Mouse (Mus musculus): ENCODE measurements at regions not wholly inside any gene's neighbourhood (a gene's known extent, or its start where the extent isn't known, plus 50 kb on each side); places are given as distances from the start of the nearest gene placed in this dataset.

DNA sequence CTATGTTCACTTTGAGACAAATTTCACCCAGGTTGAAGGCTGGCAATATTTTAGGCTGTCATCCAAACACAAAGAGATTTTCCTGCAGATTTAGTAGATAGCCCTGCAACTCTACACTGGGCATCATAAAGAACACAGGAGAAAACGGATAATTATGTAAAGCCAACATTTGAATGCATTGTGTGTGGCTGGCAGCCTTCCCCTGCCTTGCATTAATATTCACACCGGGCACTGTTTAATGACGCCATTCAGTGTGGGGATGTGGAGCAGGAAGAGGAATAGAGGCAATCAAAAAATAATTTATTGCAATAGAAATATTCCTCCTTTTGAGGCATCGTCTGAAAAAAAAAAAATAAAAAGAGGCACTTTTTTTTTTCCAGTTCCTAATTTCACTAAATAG lies 105.7 kb downstream of the Samd5 start:
- ATAC-seq (replicated peaks; ENCODE audit: poor library complexity): no peak

DNA sequence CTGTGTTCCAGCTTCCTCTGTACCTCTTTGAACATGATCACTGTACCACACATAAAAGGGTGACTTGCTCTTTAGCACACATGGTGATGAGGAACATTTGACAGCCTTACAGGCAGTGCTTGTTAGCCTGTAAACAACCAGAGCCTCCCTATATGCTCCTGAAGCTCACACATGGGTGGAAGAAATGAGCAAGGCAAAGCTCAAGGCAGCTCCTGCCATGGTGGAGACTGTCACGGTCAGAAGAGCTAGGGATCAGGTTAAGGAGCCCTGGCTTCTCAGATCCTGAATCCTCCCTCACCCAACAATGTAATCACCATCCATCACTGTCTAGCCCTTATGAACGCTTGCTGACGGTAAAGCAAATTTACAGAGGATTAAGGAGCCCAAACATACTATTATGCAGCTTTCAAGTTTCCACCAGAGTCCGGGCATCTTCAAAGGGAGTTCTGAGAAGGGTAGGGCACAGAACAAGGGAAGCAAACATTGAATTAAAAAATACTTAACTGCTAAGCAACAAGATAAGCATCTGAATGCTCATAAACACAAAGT lies 117.4 kb downstream of the Samd5 start:
- ATAC-seq (replicated peaks; ENCODE audit: poor library complexity): no peak

DNA sequence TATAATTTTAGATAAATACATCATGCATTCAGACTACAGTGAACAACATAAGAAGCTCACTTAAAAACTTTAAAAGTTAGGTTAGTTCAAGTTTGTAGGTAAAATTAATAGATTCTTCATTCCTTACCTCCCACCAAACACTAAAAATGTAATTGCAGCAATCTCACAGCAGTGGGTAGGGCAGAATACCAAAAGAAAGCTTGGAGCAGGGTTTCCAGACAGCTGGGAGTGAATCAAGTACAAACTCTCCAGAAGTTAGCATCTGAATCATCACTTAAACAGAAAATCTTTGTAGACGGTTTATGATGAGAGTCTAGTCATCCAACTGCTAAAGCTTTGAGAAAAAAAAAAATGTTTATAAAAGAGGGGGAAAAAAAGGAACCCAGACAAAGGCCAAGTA lies 117.9 kb downstream of the Samd5 start:
- no peak for ATAC-seq (replicated peaks; ENCODE audit: poor library complexity)

DNA sequence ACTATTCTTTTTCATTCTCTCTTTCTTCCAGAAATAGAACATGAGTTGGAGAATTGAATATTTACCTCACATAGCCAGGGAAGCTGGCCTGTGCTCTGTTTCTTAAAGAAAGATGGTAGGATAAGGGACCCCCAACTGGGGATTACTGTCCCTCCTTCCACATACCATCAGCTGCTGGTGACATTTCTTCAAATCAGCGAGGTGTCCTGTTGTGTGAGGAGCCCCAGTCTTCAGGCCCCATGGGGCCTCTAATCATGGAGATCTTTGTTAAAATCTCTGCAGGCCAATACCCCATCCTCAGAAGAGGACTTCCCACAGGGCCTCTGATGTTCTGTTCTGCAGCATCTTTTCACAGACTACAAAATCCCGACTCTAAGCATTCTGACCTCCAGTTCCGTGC lies 121.1 kb downstream of the Samd5 start:
- no peak for ATAC-seq (replicated peaks; ENCODE audit: poor library complexity)

DNA sequence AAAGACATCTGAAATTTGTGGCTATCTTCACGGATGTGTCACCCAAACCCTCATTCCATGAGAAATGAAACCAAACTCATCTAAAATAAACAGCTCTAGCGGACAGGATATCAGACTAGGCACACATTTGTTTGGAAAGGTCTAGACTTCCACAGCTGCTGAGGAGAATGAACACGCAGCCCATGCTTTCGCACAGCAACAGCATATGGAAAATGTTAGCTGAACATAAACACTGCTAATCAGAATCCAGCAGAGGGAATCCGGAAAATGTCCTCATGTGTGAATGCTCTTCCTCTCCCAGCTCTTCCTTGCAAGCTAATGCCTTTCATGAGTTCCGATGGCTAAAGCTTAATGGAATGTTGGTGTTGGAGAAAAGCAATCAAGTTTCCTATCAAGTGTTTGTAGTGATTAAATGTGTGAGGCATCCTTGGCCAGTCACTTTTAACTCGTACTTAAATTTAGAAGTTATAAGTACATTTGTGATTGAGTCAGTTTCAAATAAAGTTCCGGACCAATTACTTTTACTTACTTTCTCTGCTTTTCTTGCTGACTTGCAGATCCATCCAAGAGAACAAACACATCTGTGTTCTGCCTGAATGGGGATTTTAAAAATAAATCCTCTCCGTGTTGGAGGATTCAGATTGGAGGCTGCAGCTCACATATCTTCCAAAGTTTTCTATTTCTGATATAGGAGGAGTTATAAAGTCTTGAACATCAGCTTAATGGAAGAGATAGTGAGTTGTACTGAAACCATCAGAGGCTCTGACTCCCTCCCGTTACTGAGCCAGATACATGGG lies 124.9 kb downstream of the Samd5 start:
- ATAC-seq (replicated peaks; ENCODE audit: poor library complexity): no peak

DNA sequence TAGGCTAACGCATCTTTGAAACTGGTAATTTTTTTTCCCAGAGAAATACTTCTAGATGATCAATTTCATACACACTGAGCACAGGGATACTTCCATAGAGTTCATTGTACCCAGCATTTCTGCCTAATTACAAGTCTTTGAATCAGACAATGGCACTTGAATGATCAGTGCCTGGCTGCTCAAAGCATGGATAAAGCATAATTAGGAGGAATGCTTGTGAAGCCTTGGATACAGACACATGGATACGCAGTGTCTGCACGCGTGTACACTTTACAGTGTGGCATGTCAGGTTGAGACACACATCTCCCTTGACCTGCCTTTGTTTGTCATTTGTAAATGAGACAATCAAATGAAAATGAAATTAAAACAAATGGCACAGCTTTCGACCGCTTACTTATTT lies 129.2 kb downstream of the Samd5 start:
- ATAC-seq (replicated peaks; ENCODE audit: poor library complexity): no peak

DNA sequence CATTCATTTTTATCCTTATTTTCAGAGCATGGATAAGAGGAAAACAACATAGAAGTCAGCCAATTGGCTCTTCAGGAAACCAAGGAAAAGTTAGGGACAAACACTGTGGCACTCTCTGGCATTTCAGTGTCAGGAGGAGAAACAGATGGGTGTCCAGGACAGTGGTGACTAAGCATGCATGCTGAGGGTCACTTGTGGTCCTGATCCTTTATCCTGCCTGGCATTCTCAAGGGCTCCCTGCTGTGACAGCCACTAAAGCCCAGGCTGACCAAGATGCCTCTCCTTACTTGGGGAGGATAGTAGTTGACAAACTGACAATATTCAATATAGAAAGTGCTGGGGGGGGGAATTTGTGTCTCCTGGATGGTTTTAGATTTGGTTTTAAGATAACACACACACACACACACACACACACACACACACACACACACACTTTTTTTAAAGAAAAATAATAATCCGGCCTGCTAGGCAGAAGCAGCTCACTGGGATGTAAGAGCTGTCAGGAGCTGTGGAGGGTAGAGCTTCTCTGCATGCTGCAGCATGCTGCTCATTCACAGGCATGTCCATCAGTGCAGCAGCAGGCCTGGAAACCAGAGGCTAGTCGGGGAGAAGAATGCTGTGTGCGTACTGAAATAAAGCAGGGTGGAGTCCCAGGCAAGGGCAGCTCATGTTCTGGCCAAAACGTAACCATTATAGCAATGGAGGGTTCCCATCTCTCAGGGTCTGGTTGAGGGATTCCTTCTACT lies 130.8 kb downstream of the Samd5 start:
- ATAC-seq (replicated peaks; ENCODE audit: poor library complexity): no peak

DNA sequence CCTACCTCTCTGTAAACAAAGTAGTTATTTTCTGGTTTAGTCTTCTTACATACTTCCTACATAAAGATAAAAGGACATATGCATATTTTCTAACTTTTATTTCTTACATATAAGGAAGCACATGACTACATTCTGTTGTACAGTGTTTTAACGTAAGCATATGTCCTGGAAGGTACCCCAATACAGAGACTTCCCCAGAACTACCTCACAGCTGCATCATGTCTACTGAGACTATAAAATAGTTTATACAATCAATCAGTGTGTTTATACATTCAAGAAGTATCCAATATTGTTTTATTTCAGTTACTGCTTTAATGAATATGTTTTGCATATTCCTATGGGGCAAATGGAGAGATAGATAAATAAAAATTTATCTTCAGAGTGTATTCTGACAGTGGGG lies 133.4 kb downstream of the Samd5 start:
- ATAC-seq (replicated peaks; ENCODE audit: poor library complexity): no peak

DNA sequence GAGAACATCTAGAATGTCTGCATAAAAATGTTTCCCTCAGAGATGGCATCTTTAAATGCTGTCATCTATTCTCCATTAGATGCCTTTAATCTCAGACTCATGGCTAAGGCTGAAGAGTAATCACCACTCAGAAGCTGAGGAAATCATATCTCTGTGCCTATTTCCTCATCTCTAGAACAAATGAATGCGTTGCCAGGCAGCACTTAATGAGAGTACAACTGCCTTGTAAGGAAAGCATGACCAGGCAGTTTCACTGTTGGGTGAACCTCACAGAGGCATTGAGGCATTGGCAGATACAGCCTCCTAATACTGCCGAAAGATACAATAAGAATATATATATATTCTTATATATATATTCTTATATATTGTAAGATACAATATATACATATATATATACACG lies 137.3 kb downstream of the Samd5 start:
- no peak for ATAC-seq (replicated peaks; ENCODE audit: poor library complexity)

DNA sequence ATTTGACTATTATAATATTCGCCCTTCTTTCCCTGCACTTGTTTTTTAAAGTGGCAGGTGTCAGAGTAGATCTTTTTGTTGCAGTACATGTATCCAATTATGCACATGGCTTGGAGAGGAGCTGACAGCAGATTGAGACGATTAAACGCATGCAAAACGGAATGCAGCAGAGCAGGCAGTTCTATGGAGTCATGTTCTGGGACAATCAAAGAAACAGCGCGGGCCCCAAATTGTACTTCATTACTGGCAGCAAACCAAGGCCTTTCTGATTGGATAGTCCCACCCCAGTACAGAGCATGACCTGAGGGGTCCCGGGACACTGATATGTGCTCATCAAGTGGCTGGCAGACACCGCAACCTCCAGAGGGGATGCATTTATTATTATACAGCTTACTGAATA lies 140.5 kb downstream of the Samd5 start:
- ATAC-seq (replicated peaks; ENCODE audit: poor library complexity): no peak

DNA sequence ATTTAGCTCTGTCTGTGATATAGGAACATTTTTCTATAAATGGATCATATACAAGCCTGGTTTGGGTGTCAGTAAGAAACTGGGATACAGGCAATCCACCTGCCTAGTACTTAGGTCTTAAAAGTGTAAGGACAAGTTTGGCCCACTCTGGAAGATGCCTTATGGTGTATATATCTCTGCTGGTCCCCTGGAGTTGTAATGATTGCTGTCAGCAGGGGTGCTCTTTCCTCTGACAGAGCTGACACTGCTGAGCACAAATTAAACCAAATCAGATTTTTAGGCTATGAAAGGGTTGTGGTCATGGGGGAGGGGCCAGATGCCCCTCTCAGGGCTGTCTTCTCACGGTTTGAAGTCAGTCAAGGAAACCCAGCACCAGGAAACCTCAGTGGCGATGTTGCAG lies 141.7 kb downstream of the Samd5 start:
- ATAC-seq (replicated peaks; ENCODE audit: poor library complexity): no peak

DNA sequence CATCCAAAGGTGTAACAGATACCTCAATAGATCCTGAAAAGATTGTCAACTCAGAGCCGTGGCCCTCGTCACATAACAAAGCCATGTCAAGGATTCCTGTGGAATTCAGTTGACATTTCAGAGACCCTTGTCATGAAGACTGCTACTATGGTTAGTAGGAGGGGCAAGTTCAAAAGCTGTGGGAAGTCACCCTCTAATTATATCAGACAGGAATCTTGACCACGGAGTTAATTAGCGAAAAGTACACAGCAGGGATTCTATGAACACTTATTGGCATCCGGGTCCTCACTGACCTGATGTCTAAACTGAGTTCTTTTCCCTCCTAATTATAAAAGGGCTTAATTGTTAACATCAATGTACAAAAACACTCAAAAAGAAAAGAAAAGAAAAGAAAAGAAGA lies 143.1 kb downstream of the Samd5 start:
- no peak for ATAC-seq (replicated peaks; ENCODE audit: poor library complexity)

DNA sequence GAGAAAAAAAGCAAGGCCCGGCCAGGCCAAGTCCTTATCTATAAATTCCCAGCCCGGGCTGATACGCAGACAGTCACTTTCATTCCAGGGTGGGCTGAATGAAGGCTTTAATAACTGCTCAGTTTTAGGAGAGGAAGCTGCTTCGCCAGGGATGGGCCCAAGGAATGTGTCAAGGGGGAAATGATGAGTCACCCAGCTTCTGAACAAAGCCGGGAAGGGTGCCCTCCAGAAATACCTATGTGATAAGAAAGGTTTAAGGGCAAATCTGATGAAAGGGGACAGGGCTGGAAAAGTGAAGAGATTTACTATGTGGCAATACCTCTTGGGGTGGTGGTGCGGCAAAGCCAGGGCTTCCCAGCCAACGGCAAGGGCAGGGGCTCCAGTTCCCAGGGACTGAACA lies 145.6 kb downstream of the Samd5 start:
- ATAC-seq (replicated peaks; ENCODE audit: poor library complexity): no peak

DNA sequence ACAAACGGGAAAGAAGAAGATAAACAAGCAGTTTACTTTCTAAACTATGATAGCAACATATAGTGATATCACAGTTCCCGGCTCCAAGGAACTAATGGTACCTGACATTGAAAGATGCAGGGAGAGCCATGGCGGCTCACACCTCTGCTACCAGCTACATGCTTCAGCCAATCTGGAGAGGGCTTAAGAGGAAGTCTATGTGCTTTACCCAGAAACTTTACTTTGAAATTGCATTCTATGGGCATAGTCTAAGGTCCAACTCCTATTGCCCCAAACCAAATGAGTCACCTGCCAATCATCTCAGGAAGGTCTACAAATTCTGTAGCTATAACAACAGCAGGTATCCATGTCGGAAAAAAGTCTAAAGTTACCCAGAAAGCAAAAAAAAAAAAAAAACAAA lies 146.9 kb downstream of the Samd5 start:
- ATAC-seq (replicated peaks; ENCODE audit: poor library complexity): no peak

DNA sequence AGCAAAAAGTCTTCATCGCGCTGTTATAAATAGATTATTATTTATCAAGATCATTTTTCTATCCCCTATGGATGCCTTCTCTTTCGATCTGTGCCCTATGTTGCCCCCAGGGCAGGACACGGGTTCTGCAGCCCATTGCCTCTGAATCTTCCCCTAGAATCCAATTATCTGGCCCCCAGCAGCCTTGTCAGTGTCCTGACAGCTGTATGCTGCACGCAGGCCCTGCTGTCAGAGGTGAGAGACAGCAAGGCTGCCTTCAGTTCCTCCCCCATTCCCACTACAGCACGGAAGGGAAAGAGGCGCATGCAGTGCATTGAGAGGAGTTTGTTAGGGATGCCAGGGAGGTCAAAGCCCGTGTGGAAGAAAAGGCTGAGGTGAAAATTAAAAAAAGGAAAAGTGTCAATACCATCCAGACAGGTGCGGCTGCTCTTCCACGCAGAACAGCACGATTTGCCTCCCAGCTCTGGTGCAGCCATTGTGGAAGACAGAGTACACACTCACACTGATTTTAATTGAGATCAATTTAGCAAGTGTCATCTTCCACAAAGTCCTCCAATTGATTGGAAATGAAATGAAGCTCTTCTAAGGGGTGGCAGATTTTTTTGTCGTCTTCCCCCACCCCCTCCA lies 165.1 kb downstream of the Samd5 start:
- ATAC-seq (replicated peaks; ENCODE audit: poor library complexity): no peak

DNA sequence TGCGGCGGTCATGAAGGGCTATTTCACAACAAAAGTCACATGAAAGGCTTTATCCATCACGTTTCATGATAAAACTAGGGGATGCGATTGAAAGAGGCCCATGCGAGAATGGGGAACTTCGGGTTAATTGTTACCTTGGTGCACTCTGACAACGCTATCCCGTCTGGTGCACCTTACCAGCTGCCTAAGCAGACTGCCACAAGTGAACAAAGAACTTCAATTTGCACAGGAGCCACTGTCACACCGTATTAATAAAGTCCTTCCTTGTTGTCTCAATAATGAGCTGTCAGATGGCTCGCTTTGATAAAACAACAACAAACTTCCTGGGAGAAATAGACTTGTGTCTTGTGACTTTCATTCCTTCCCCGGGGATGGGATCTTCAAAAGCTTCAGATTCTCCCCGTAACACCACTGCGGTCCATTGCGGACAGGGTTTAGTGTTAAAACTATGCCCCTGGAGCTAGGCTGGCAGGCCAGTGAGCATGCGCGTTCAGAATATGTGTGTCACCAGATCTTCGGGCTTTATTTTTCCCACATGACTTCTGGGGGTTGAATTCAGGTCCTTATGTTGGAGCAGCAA lies 165.8 kb downstream of the Samd5 start:
- no peak for ATAC-seq (replicated peaks; ENCODE audit: poor library complexity)

DNA sequence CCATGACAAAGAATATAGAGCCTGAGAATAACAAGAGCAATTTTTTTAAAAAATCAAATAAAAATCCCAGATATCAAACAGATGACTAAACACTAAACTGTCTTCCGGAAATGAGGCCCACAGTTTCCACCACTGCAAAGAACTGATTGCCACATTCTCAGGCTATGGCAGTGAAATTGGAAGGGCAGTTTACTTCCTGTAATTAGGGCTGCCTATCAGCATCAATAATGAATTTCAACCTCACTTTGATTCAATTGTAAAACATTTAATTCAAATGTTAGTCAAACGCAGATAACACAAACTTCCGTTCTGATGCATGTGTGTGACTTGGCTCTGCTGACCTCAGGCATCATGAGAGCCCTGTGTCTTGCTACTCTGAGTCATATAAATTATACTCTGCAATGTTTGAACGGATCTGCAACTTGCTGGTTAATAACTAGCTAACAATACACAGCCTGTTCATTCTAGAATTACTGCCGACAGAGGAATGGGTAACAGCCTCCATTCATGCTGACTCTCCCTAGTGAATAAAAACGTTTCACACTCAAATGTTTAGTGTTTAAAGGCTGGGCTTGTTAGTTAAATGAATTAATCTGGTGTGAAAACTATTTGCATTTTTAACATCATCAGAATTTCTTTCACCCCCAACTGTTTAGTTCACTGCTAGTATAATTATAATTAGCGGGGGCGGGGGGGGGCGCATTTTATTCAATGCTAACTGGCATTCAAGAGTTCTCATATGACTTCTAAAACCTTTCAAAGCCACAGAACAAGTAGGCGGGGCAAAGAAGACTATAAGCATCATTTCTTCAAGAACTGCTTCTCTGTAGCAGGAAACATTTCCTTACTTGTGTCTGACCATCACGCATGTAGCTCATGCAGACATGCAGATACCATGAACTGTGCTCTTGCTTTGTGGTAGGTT lies 171.2 kb downstream of the Samd5 start:
- no peak for ATAC-seq (replicated peaks; ENCODE audit: poor library complexity)

DNA sequence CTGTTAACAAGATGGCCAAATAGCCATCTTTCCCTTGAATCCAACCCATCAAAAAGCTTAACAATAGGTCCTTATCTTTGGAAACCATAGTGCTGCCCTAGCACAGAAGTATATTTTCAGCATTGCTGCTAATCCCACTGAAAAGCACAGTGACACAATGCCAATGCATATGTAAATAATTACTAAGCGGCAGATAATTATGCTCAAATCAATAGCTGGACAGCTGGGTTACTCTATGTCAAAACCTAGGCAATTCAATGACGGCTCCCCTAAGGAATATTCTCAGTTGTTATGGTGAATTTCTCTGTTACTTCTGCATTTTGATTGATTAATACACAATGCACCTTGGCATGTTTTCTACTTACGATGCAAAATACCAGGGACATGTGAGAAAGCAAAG lies 176.5 kb downstream of the Samd5 start:
- no peak for ATAC-seq (replicated peaks; ENCODE audit: poor library complexity)

DNA sequence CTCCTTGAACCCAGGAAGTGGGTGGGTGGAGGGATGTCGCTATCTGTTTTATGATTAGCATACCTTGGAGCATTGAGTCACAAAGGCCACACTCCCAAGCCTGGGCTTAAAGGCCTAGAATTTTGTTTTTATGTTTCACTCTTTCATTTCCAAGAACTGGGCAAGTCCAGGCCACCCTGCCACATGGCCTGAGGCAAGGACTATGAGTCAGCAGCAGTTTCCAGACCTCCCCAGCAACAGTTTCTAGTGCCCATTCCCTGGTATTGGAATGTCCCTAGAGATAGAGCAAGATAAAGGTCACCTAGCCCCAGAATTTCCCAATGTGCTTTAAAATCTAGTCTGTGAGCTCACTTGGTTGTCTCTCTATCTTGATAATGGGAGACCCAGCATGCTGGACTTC lies 178.0 kb downstream of the Samd5 start:
- no peak for ATAC-seq (replicated peaks; ENCODE audit: poor library complexity)

DNA sequence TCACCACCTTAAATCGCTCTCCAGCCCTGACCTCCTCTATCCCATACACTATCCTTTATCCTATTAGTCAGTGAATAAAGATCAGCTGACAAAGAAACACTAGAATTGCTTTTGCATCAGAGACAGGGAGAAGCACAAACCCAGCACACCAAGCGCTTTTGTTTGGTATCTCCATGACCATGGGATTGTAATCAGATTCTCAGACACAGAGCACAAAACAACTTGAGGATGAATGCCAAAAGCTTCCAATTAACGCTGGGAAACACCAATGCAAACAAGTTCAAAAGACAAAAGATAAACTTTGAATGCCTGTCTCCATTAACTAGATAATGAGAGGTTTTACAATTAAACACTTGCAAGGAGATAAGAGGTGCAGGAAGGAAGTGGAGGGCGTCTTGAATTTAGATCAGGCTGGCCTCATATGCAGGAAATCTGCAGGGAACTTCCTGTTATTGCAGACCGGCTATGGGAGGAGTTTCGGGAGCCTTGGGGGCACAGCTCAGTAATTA lies 179.8 kb downstream of the Samd5 start:
- ATAC-seq (replicated peaks; ENCODE audit: poor library complexity): no peak

Measured in megakaryocyte progenitor cell, adult 5-6 weeks (primary cell).